Mouse (Mus musculus): ENCODE results near the gene Prtn3.

DNA sequence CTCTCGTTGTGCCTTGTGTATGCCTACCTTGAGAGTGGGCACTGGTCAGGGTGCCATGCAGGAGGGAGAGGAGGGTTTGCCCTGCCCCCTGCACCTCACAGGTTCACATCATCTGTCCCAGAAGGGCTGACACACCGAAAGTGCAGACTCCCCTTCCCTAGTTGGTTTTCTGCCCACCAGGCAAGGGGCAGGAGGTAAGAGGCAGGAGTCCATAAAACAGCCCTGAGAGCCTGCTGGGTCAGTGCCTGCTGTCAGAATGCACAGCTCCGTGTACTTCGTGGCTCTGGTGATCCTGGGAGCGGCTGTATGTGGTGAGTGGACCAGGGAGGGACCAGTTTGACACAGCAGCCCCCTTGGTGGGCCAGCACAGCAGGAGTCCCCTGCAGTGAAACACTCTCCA is 16.4 kb downstream of the Prtn3 start, which contains the start of gene Cfd:
- no peak for TF ChIP-seq CTCF (IDR thresholded peaks at IDR 0.05; ENCODE audit: control insufficient read depth, insufficient read depth, low read length)
- no peak for TF ChIP-seq POLR2A (IDR thresholded peaks at IDR 0.05; ENCODE audit: borderline replicate concordance, control insufficient read depth, low read depth, low read length)

Measured in bone marrow, adult 2 months (tissue).